19 mouse cellular contexts compared by ENCODE assay signal in the genomic region with DNA sequence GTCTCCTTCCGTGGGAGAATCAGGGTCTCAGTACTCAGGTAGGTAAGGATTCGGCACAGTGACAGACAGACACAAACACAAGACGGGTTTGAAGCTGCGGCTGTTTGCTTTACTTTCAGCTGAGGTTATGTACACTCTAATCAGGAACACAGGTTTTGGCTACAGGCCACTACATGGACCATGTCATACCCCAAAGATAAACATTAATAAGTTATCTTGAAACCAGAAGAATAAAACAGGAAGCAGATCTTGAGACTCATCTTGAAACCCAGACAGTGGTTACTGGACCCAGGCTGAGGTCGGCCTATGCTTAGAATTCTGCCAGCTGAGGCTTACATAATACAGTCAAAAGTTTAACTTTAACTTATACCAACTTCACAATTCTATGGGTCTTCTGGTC. TPM values are rescaled to one million over a fixed set of nuclear protein-coding genes. Genes with fewer than 3 reads are reported as not detected.
DNase-seq lines count a peak whose midpoint lies in the region; ATAC-seq and TF ChIP-seq lines count a peak whose summit lies in the region.
"Had no signal": no experiment of that assay in that cellular context is flagged by ENCODE, and none has a peak within 500 bp of the region (broad histone marks: within the 10 kb centered on the region; RNA-seq: fewer than 3 reads in every experiment).

No protein-coding gene starts in this region.

- H3K9me3 ChIP-seq in liver, postnatal 0 days (ENCODE audit: low read length), result peaks cover 8% of the 10 kb centered on the region
- peaks cover 21% of the 10 kb centered on the region for H3K9me3 ChIP-seq in liver, embryonic 12.5 days (replicated peaks)
- H3K9me3 ChIP-seq in lung, embryonic 16.5 days (ENCODE audit: control insufficient read depth, low read length), result peaks cover 9% of the 10 kb centered on the region; the same call in 1 of the 2 replicates
- peaks cover 7% of the 10 kb centered on the region; the same call in 1 of the 2 replicates for H3K9me3 ChIP-seq in midbrain, embryonic 13.5 days
- H3K9me3 ChIP-seq: hindbrain, embryonic 13.5 days; limb, embryonic 10.5 days; neural tube, embryonic 15.5 days had no signal

- H3K27me3 ChIP-seq in liver, postnatal 0 days (ENCODE audit: insufficient read depth, low read length), result no peaks in the 10 kb centered on the region
- no peaks in the 10 kb centered on the region for H3K27me3 ChIP-seq in liver, embryonic 12.5 days (replicated peaks)
- H3K27me3 ChIP-seq in lung, embryonic 16.5 days (ENCODE audit: control insufficient read depth, insufficient read depth, low read depth, low read length), result no peaks in the 10 kb centered on the region
- no peaks in the 10 kb centered on the region for H3K27me3 ChIP-seq in midbrain, embryonic 13.5 days
- H3K27me3 ChIP-seq: hindbrain, embryonic 13.5 days; liver, embryonic 15.5 days; neural tube, embryonic 15.5 days had no signal

- DNase-seq in liver, postnatal 0 days, result no peak
- peak; percentile 9 for DNase-seq in skeletal muscle tissue, adult 2 months (ENCODE audit: low read depth, low spot score)
- DNase-seq in cerebellum, postnatal 14 days, result no peak
- no peak for DNase-seq in yolk sac, embryonic 10.5 days (ENCODE audit: low spot score)
- DNase-seq: cerebellum, adult 9-11 months; retina, postnatal 1 day; spleen, adult 18-20 months; thymus, postnatal 25 days had no signal

- ATAC-seq in liver, postnatal 0 days, result 0 out of 2 replicates have a peak, but pooled peaks have one; percentile 19
- ATAC-seq in liver, embryonic 12.5 days, result no peak
- ATAC-seq in lung, embryonic 16.5 days (ENCODE audit: low read depth), result 0 out of 2 replicates have a peak, but pooled peaks have one; percentile 38
- no peak for ATAC-seq in midbrain, embryonic 13.5 days
- ATAC-seq: forebrain, embryonic 14.5 days; intestine, postnatal 0 days had no signal

- H3K27ac ChIP-seq in liver, postnatal 0 days (ENCODE audit: low read depth), result no peak overlapping the region
- no peak overlapping the region for H3K27ac ChIP-seq in liver, embryonic 12.5 days
- peak overlapping the region; percentile 72 for H3K27ac ChIP-seq in bone marrow macrophage, adult 2 months (ENCODE audit: insufficient read depth, low read depth, low read length)
- H3K27ac ChIP-seq in lung, embryonic 16.5 days (ENCODE audit: low read length), result no peak overlapping the region
- H3K27ac ChIP-seq in midbrain, embryonic 13.5 days, result no peak overlapping the region
- H3K27ac ChIP-seq: hindbrain, embryonic 13.5 days; limb, embryonic 10.5 days; liver, embryonic 15.5 days; midbrain, embryonic 10.5 days; neural tube, embryonic 15.5 days had no signal

- 56% methylated on average over 5 of the region's 5 CpGs for WGBS in liver, postnatal 0 days (ENCODE audit: insufficient replicate concordance)
- WGBS in liver, embryonic 12.5 days (ENCODE audit: insufficient replicate concordance), result 67% methylated on average over 5 of the region's 5 CpGs
- WGBS in lung, embryonic 16.5 days, result 57% methylated on average over 5 of the region's 5 CpGs
- WGBS in midbrain, embryonic 13.5 days, result 91% methylated on average over 5 of the region's 5 CpGs

- TF ChIP-seq POLR2A in bone marrow macrophage, adult 2 months (IDR thresholded peaks at IDR 0.05; ENCODE audit: borderline replicate concordance, low read depth, low read length), result no peak

- no peak overlapping the region for H3K4me3 ChIP-seq in liver, postnatal 0 days (ENCODE audit: low read depth, low read length)
- no peak overlapping the region for H3K4me3 ChIP-seq in liver, embryonic 12.5 days
- H3K4me3 ChIP-seq in bone marrow macrophage, adult 2 months (ENCODE audit: insufficient read depth, low read length), result no peak overlapping the region
- H3K4me3 ChIP-seq in lung, embryonic 16.5 days (ENCODE audit: low read length), result no peak overlapping the region
- H3K4me3 ChIP-seq in midbrain, embryonic 13.5 days (replicated peaks), result no peak overlapping the region
- H3K4me3 ChIP-seq: hindbrain, embryonic 13.5 days; limb, embryonic 10.5 days; liver, embryonic 15.5 days; midbrain, embryonic 10.5 days; neural tube, embryonic 15.5 days had no signal

- H3K9ac ChIP-seq in liver, postnatal 0 days (replicated peaks), result no peak overlapping the region
- no peak overlapping the region for H3K9ac ChIP-seq in liver, embryonic 12.5 days
- H3K9ac ChIP-seq in lung, embryonic 16.5 days (ENCODE audit: low read length), result no peak overlapping the region
- no peak overlapping the region for H3K9ac ChIP-seq in midbrain, embryonic 13.5 days (replicated peaks)
- H3K9ac ChIP-seq: hindbrain, embryonic 13.5 days; liver, embryonic 15.5 days; neural tube, embryonic 15.5 days had no signal

- no peak for TF ChIP-seq EP300 in liver, postnatal 0 days (IDR thresholded peaks at IDR 0.05; ENCODE audit: low read depth)

- no peak for TF ChIP-seq CTCF in liver, postnatal 0 days (IDR thresholded peaks at IDR 0.05; ENCODE audit: low read depth)
- no peak for TF ChIP-seq CTCF in bone marrow macrophage, adult 2 months (IDR thresholded peaks at IDR 0.05; ENCODE audit: low read depth, low read length)

- no peaks in the 10 kb centered on the region for H3K36me3 ChIP-seq in liver, postnatal 0 days (replicated peaks; ENCODE audit: insufficient read depth, low read length)
- no peaks in the 10 kb centered on the region for H3K36me3 ChIP-seq in liver, embryonic 12.5 days
- H3K36me3 ChIP-seq in lung, embryonic 16.5 days (ENCODE audit: control insufficient read depth, insufficient read depth, low read length), result no peaks in the 10 kb centered on the region
- H3K36me3 ChIP-seq in midbrain, embryonic 13.5 days, result no peaks in the 10 kb centered on the region
- H3K36me3 ChIP-seq: hindbrain, embryonic 13.5 days; limb, embryonic 10.5 days; liver, embryonic 15.5 days; midbrain, embryonic 10.5 days; neural tube, embryonic 15.5 days had no signal

- no peak overlapping the region for H3K4me2 ChIP-seq in liver, postnatal 0 days (ENCODE audit: low read depth, low read length)
- H3K4me2 ChIP-seq in liver, embryonic 12.5 days, result no peak overlapping the region
- no peak overlapping the region for H3K4me2 ChIP-seq in lung, embryonic 16.5 days (ENCODE audit: low read depth, low read length)
- H3K4me2 ChIP-seq in midbrain, embryonic 13.5 days (replicated peaks), result no peak overlapping the region
- H3K4me2 ChIP-seq: hindbrain, embryonic 13.5 days; liver, embryonic 15.5 days; neural tube, embryonic 15.5 days had no signal

- H3K4me1 ChIP-seq in liver, postnatal 0 days (ENCODE audit: insufficient read depth), result no peaks in the 10 kb centered on the region
- H3K4me1 ChIP-seq in liver, embryonic 12.5 days, result no peaks in the 10 kb centered on the region
- H3K4me1 ChIP-seq in bone marrow macrophage, adult 2 months (ENCODE audit: control insufficient read depth, insufficient read depth, low read length), result peaks cover 22% of the 10 kb centered on the region
- H3K4me1 ChIP-seq in lung, embryonic 16.5 days (replicated peaks; ENCODE audit: control insufficient read depth, insufficient read depth, low read length), result no peaks in the 10 kb centered on the region
- no peaks in the 10 kb centered on the region for H3K4me1 ChIP-seq in midbrain, embryonic 13.5 days (replicated peaks)
- H3K4me1 ChIP-seq: hindbrain, embryonic 13.5 days; limb, embryonic 10.5 days; liver, embryonic 15.5 days; midbrain, embryonic 10.5 days; neural tube, embryonic 15.5 days had no signal

RNA-seq across cellular contexts. Expression of a gene that starts 5.8 kb away (rescaled TPM):
- polyA plus RNA-seq in liver, postnatal 0 days (2015; fragmentation: Nextera tagmentation; extraction: Ambion mirVana), result 4.8 and 4.9 TPM in 2 replicates
- 4.9 and 5.0 TPM in 2 replicates for polyA plus RNA-seq in liver, embryonic 12.5 days (2016; fragmentation: Nextera tagmentation; extraction: Ambion mirVana)
- 10.7 TPM in 2 replicates for polyA plus RNA-seq in bone marrow macrophage, adult 2 months (2012; ENCODE audit: insufficient read depth, insufficient read length, missing spikeins)
- polyA plus RNA-seq in lung, embryonic 16.5 days (2015; fragmentation: Nextera tagmentation; extraction: Ambion mirVana), result 20.0 and 21.3 TPM in 2 replicates
- polyA plus RNA-seq in midbrain, embryonic 13.5 days (2015; fragmentation: Nextera tagmentation; extraction: Ambion mirVana), result 39.9 and 43.3 TPM in 2 replicates

RNA-seq across cellular contexts. Expression of a gene that starts 53.5 kb away (rescaled TPM):
- polyA plus RNA-seq in liver, postnatal 0 days (2015; fragmentation: Nextera tagmentation; extraction: Ambion mirVana), result 0.69 and 0.99 TPM in 2 replicates
- polyA plus RNA-seq in liver, embryonic 12.5 days (2016; fragmentation: Nextera tagmentation; extraction: Ambion mirVana), result 2.2 and 2.3 TPM in 2 replicates
- 0.31 TPM in 1 of 2 replicates, not detected in the other for polyA plus RNA-seq in bone marrow macrophage, adult 2 months (2012; ENCODE audit: insufficient read depth, insufficient read length, missing spikeins)
- 4.3 and 5.3 TPM in 2 replicates for polyA plus RNA-seq in lung, embryonic 16.5 days (2015; fragmentation: Nextera tagmentation; extraction: Ambion mirVana)
- 9.7 and 10.0 TPM in 2 replicates for polyA plus RNA-seq in midbrain, embryonic 13.5 days (2015; fragmentation: Nextera tagmentation; extraction: Ambion mirVana)

Comparison
In these comparisons a context has a peak if more than half of its experiments do, and no peak if none do; other contexts are left out.
1. ATAC-seq: peak in liver, postnatal 0 days (single experiment) and lung, embryonic 16.5 days (single experiment); none in liver, embryonic 12.5 days (single experiment) and midbrain, embryonic 13.5 days (single experiment).